Comparison of ENCODE assay signal across 20 mouse cellular contexts in genomic region chr11:20206626-20207223, GRCm38 (mm10). TPM values are rescaled to one million over a fixed set of nuclear protein-coding genes. Genes with fewer than 3 reads are reported as not detected.
DNase-seq lines count a peak whose midpoint lies in the region; ATAC-seq lines count a peak whose summit lies in the region.
"Had no signal": no experiment of that assay in that cellular context is flagged by ENCODE, and none has a peak within 500 bp of the region (broad histone marks: within the 10 kb centered on the region; RNA-seq: fewer than 3 reads in every experiment).

No protein-coding gene starts in this region.

- no peak overlapping the region for H3K4me3 ChIP-seq in forebrain, embryonic 13.5 days
- H3K4me3 ChIP-seq in forebrain, embryonic 10.5 days, result no peak overlapping the region
- no peak overlapping the region for H3K4me3 ChIP-seq in heart, embryonic 15.5 days
- H3K4me3 ChIP-seq in megakaryocyte, embryonic 14.5 days (replicated peaks), result peak overlapping the region; percentile 23
- H3K4me3 ChIP-seq: embryonic facial prominence, embryonic 12.5 days; heart, embryonic 10.5 days; midbrain, embryonic 10.5 days had no signal

- H3K4me2 ChIP-seq in forebrain, embryonic 13.5 days, result no peak overlapping the region
- no peak overlapping the region for H3K4me2 ChIP-seq in heart, embryonic 15.5 days
- H3K4me2 ChIP-seq: embryonic facial prominence, embryonic 12.5 days had no signal

- ATAC-seq in forebrain, embryonic 13.5 days, result peak; percentile 42
- ATAC-seq in heart, embryonic 15.5 days (replicated peaks; ENCODE audit: insufficient number of reproducible peaks, insufficient read depth, low FRiP score, low read depth), result no peak
- no peak for ATAC-seq in megakaryocyte, adult 5-6 weeks (ENCODE audit: poor library complexity, severe bottlenecking)
- ATAC-seq: hindbrain, postnatal 0 days had no signal

- H3K27ac ChIP-seq in forebrain, embryonic 13.5 days, result no peak overlapping the region
- no peak overlapping the region for H3K27ac ChIP-seq in forebrain, embryonic 10.5 days
- H3K27ac ChIP-seq in heart, embryonic 15.5 days, result peak overlapping the region; percentile 14; the same call in 1 of the 2 replicates
- H3K27ac ChIP-seq: embryonic facial prominence, embryonic 12.5 days; heart, embryonic 10.5 days; hindbrain, postnatal 0 days; midbrain, embryonic 10.5 days had no signal

- H3K9ac ChIP-seq in forebrain, embryonic 13.5 days, result no peak overlapping the region
- no peak overlapping the region for H3K9ac ChIP-seq in heart, embryonic 15.5 days
- H3K9ac ChIP-seq: embryonic facial prominence, embryonic 12.5 days had no signal

- WGBS in forebrain, embryonic 13.5 days, result 80% methylated on average over 2 of the region's 2 CpGs
- 93% methylated on average over 2 of the region's 2 CpGs for WGBS in forebrain, embryonic 10.5 days
- 30% methylated on average over 2 of the region's 2 CpGs for WGBS in heart, embryonic 15.5 days

- no peaks in the 10 kb centered on the region for H3K9me3 ChIP-seq in forebrain, embryonic 13.5 days (replicated peaks)
- no peaks in the 10 kb centered on the region for H3K9me3 ChIP-seq in forebrain, embryonic 10.5 days
- H3K9me3 ChIP-seq in heart, embryonic 15.5 days (replicated peaks), result no peaks in the 10 kb centered on the region
- H3K9me3 ChIP-seq in megakaryocyte, embryonic 14.5 days, result no peaks in the 10 kb centered on the region
- H3K9me3 ChIP-seq: embryonic facial prominence, embryonic 12.5 days; heart, embryonic 10.5 days; midbrain, embryonic 10.5 days had no signal

- DNase-seq in forebrain, embryonic 10.5 days (ENCODE audit: extremely low spot score, low spot score), result no peak
- no peak for DNase-seq in heart, postnatal 4 days
- no peak for DNase-seq in cerebellum, postnatal 10 days
- DNase-seq: adrenal gland, postnatal 36 days; cerebellum, adult 11-12 months; cerebellum, postnatal 14 days; heart, postnatal 10 days; kidney, adult 11 months; left cerebral cortex, postnatal 4 days; lung, adult 2 months; thymus, adult 18-20 months; thymus, postnatal 36 days had no signal

- H3K4me1 ChIP-seq in forebrain, embryonic 13.5 days, result peaks cover 50% of the 10 kb centered on the region
- H3K4me1 ChIP-seq in forebrain, embryonic 10.5 days, result peaks cover 19% of the 10 kb centered on the region
- peaks cover 55% of the 10 kb centered on the region for H3K4me1 ChIP-seq in heart, embryonic 15.5 days (replicated peaks)
- H3K4me1 ChIP-seq in megakaryocyte, embryonic 14.5 days, result peaks cover 75% of the 10 kb centered on the region

- H3K27me3 ChIP-seq in forebrain, embryonic 13.5 days, result no peaks in the 10 kb centered on the region
- H3K27me3 ChIP-seq in forebrain, embryonic 10.5 days (ENCODE audit: poor library complexity, severe bottlenecking), result no peaks in the 10 kb centered on the region
- H3K27me3 ChIP-seq in heart, embryonic 15.5 days, result no peaks in the 10 kb centered on the region
- H3K27me3 ChIP-seq in megakaryocyte, embryonic 14.5 days (replicated peaks), result no peaks in the 10 kb centered on the region
- H3K27me3 ChIP-seq: embryonic facial prominence, embryonic 12.5 days had no signal

- H3K36me3 ChIP-seq in forebrain, embryonic 13.5 days (ENCODE audit: poor library complexity, severe bottlenecking), result peaks cover 4% of the 10 kb centered on the region; the same call in 1 of the 2 replicates
- H3K36me3 ChIP-seq in forebrain, embryonic 10.5 days (replicated peaks), result peaks cover 16% of the 10 kb centered on the region
- no peaks in the 10 kb centered on the region for H3K36me3 ChIP-seq in heart, embryonic 15.5 days
- peaks cover 37% of the 10 kb centered on the region for H3K36me3 ChIP-seq in megakaryocyte, embryonic 14.5 days (replicated peaks; ENCODE audit: low read length)
- H3K36me3 ChIP-seq: embryonic facial prominence, embryonic 12.5 days had no signal

RNA-seq across cellular contexts. Expression of gene Rab1a, which starts 5.5 kb away (rescaled TPM):
- 275 and 300 TPM in 2 replicates for polyA plus RNA-seq in forebrain, embryonic 13.5 days (2015; fragmentation: Nextera tagmentation; extraction: Ambion mirVana)
- 200 and 210 TPM in 2 replicates for polyA plus RNA-seq in forebrain, embryonic 10.5 days (2016; fragmentation: Nextera tagmentation; extraction: Ambion mirVana)
- polyA plus RNA-seq in heart, embryonic 15.5 days (2015; fragmentation: Nextera tagmentation; extraction: Ambion mirVana), result 191 and 212 TPM in 2 replicates
- 100 to 1,000 TPM; 178 to 180 TPM for total RNA-seq in heart, postnatal 4 days (2021)
- 6.5 and 33.5 TPM in 2 replicates for polyA plus RNA-seq in megakaryocyte, embryonic 14.5 days (2012; ENCODE audit: insufficient read depth, low replicate concordance)
- total RNA-seq in megakaryocyte, adult 5-6 weeks (2015), result 180 and 218 TPM in 2 replicates
- total RNA-seq in megakaryocyte, adult 5-6 weeks (2017), result 91.3 and 119 TPM in 2 replicates

RNA-seq across cellular contexts. Expression of gene Cep68, which starts 42.5 kb away (rescaled TPM):
- 25.0 and 30.9 TPM in 2 replicates for polyA plus RNA-seq in forebrain, embryonic 13.5 days (2015; fragmentation: Nextera tagmentation; extraction: Ambion mirVana)
- polyA plus RNA-seq in forebrain, embryonic 10.5 days (2016; fragmentation: Nextera tagmentation; extraction: Ambion mirVana), result 43.2 and 45.3 TPM in 2 replicates
- polyA plus RNA-seq in heart, embryonic 15.5 days (2015; fragmentation: Nextera tagmentation; extraction: Ambion mirVana), result 25.7 and 31.9 TPM in 2 replicates
- 10 to 100 TPM; 44.1 to 44.2 TPM for total RNA-seq in heart, postnatal 4 days (2021)
- polyA plus RNA-seq in megakaryocyte, embryonic 14.5 days (2012; ENCODE audit: insufficient read depth, low replicate concordance), result 4.7 and 15.5 TPM in 2 replicates
- 5.8 and 8.3 TPM in 2 replicates for total RNA-seq in megakaryocyte, adult 5-6 weeks (2015)
- 7.4 and 7.6 TPM in 2 replicates for total RNA-seq in megakaryocyte, adult 5-6 weeks (2017)
